18 mouse cellular contexts compared by ENCODE assay signal in genomic region chr8:87534846-87535245, GRCm38 (mm10). TPM values are rescaled to one million over a fixed set of nuclear protein-coding genes. Genes with fewer than 3 reads are reported as not detected.
DNase-seq lines count a peak whose midpoint lies in the region; ATAC-seq lines count a peak whose summit lies in the region.
"Had no signal": no experiment of that assay in that cellular context is flagged by ENCODE, and none has a peak within 500 bp of the region (broad histone marks: within the 10 kb centered on the region; RNA-seq: fewer than 3 reads in every experiment).

No protein-coding gene starts in this region.

- no peak overlapping the region for H3K27ac ChIP-seq in hindbrain, embryonic 11.5 days (ENCODE audit: low read depth, low read length)
- no peak overlapping the region for H3K27ac ChIP-seq in hindbrain, embryonic 12.5 days
- H3K27ac ChIP-seq: hindbrain, embryonic 15.5 days; kidney, embryonic 15.5 days; limb, embryonic 12.5 days had no signal

- intact Hi-C loops in gastrocnemius, postnatal 14 days (cut with DNase I; ENCODE audit: low total_unique reads), result loop anchor here (5.0 kb wide), 1 partner anchor 598 kb away; no protein-coding TSS in a partner anchor

- no peaks in the 10 kb centered on the region for H3K4me1 ChIP-seq in hindbrain, embryonic 11.5 days (replicated peaks; ENCODE audit: control insufficient read depth, insufficient read depth, low read length)
- peaks cover 10% of the 10 kb centered on the region; the same call in 1 of the 2 replicates for H3K4me1 ChIP-seq in hindbrain, embryonic 12.5 days
- H3K4me1 ChIP-seq: hindbrain, embryonic 15.5 days had no signal

- H3K9ac ChIP-seq in hindbrain, embryonic 11.5 days (ENCODE audit: low read depth, low read length), result no peak overlapping the region
- H3K9ac ChIP-seq in hindbrain, embryonic 12.5 days, result no peak overlapping the region
- H3K9ac ChIP-seq: heart, embryonic 12.5 days; hindbrain, embryonic 15.5 days; kidney, embryonic 15.5 days; limb, embryonic 12.5 days had no signal

- peak; percentile 16 for DNase-seq in hindbrain, embryonic 11.5 days (ENCODE audit: low spot score)
- DNase-seq in 3T3-L1 (ENCODE audit: low read depth, low spot score) (peak; percentile 37), ES-CJ7 (ENCODE audit: low read depth, low spot score) (peak; percentile 61)
- DNase-seq in cerebellum, postnatal 14 days, result peak; percentile 46 to 47
- DNase-seq in urinary bladder, postnatal 36 days (ENCODE audit: low spot score in 2 of 2), result no peak
- DNase-seq in gastrocnemius, postnatal 14 days, result no peak
- DNase-seq: lung, adult 2 months had no signal

- no peak overlapping the region for H3K4me2 ChIP-seq in hindbrain, embryonic 11.5 days (replicated peaks; ENCODE audit: low read depth, low read length)
- no peak overlapping the region for H3K4me2 ChIP-seq in hindbrain, embryonic 12.5 days (replicated peaks)
- H3K4me2 ChIP-seq: heart, embryonic 12.5 days; hindbrain, embryonic 15.5 days; kidney, embryonic 15.5 days; limb, embryonic 12.5 days had no signal

- 44% methylated on average over 2 of the region's 2 CpGs for WGBS in hindbrain, embryonic 11.5 days
- 36% methylated on average over 2 of the region's 2 CpGs for WGBS in hindbrain, embryonic 12.5 days

- H3K27me3 ChIP-seq in hindbrain, embryonic 11.5 days (ENCODE audit: control insufficient read depth, insufficient read depth, low read length), result no peaks in the 10 kb centered on the region
- H3K27me3 ChIP-seq in hindbrain, embryonic 12.5 days, result no peaks in the 10 kb centered on the region
- H3K27me3 ChIP-seq: hindbrain, embryonic 15.5 days had no signal

- H3K4me3 ChIP-seq in hindbrain, embryonic 11.5 days (ENCODE audit: low read depth, low read length), result no peak overlapping the region
- no peak overlapping the region for H3K4me3 ChIP-seq in hindbrain, embryonic 12.5 days
- H3K4me3 ChIP-seq: heart, embryonic 12.5 days; hindbrain, embryonic 15.5 days; kidney, embryonic 15.5 days; limb, embryonic 12.5 days had no signal

- ATAC-seq in hindbrain, embryonic 11.5 days (ENCODE audit: low FRiP score), result no peak
- no peak for ATAC-seq in hindbrain, embryonic 12.5 days (ENCODE audit: low FRiP score)

- H3K9me3 ChIP-seq in hindbrain, embryonic 11.5 days (ENCODE audit: control insufficient read depth, low read length), result no peaks in the 10 kb centered on the region
- H3K9me3 ChIP-seq in hindbrain, embryonic 12.5 days (replicated peaks), result no peaks in the 10 kb centered on the region
- H3K9me3 ChIP-seq: heart, embryonic 12.5 days; hindbrain, embryonic 15.5 days; kidney, embryonic 15.5 days; limb, embryonic 12.5 days had no signal

- no peaks in the 10 kb centered on the region for H3K36me3 ChIP-seq in hindbrain, embryonic 11.5 days (ENCODE audit: control insufficient read depth, insufficient read depth, low read length)
- H3K36me3 ChIP-seq in hindbrain, embryonic 12.5 days, result no peaks in the 10 kb centered on the region
- H3K36me3 ChIP-seq: heart, embryonic 12.5 days; hindbrain, embryonic 15.5 days; kidney, embryonic 15.5 days; limb, embryonic 12.5 days had no signal

RNA-seq across cellular contexts. Expression of gene 4933402J07Rik, which starts 28.8 kb away (rescaled TPM):
- polyA plus RNA-seq in hindbrain, embryonic 11.5 days (2014; fragmentation: Nextera tagmentation; extraction: Ambion mirVana), result not detected in 2 replicates
- not detected in 2 replicates for polyA plus RNA-seq in hindbrain, embryonic 12.5 days (2016; fragmentation: Nextera tagmentation; extraction: Ambion mirVana)
- total RNA-seq in gastrocnemius, postnatal 14 days (2021), result not detected
- total RNA-seq: adrenal gland, postnatal 4 days; gastrocnemius, adult 8-10 months; layer of hippocampus, postnatal 10 days; megakaryocyte-erythroid progenitor cell, adult 5-6 weeks had no signal
- polyA plus RNA-seq: heart, embryonic 12.5 days; hindbrain, embryonic 15.5 days; kidney, embryonic 15.5 days; limb, embryonic 12.5 days; lung, adult 2 months; neural tube, embryonic 11.5 days; spleen, adult 2 months had no signal

Comparison
In these comparisons a context has a peak if more than half of its experiments do, and no peak if none do; other contexts are left out.
1. DNase-seq: peak in hindbrain, embryonic 11.5 days (single experiment), 3T3-L1 (single experiment), ES-CJ7 (single experiment) and cerebellum, postnatal 14 days (2 of 2); none in urinary bladder, postnatal 36 days (0 of 2) and gastrocnemius, postnatal 14 days (single experiment).